Mouse (Mus musculus) hindlimb bud, embryonic 11.5 days (tissue): Measurements from ENCODE around the gene Ugt1a9.
"Not testable (repeated sequence)": the region's sequence is repeated elsewhere in the genome, so short reads cannot be mapped to it uniquely, and the experiment has no call there.

Experiments
- DNase-seq: peaks from one replicate; pipeline ENCODE4 v3.0.0-alpha.2; 2012; ENCODE audit warnings: low read depth, low spot score; ENCODE audit errors: extremely low spot score

The Ugt1a9 gene

DNA sequence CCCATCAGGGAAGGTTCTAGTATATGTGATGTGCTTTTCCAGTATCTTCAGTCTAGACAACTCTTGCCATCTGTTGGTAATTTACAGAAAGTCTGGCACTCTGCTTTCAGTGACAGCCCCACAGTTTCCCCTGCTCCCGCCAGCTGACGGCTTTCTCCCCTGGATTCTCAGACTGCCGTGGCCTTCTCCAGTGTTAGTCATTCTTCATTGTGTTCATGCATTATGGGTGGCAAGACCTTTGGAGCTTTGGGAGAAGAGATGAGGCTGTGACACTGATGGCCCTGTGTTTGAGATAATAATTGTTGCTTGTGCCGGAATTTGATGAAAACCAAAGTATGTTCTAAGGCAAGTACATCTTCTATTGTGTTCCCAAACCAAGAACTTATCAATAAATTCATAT is 148.0 kb downstream of the Ugt1a9 start:
- no peak for DNase-seq

DNA sequence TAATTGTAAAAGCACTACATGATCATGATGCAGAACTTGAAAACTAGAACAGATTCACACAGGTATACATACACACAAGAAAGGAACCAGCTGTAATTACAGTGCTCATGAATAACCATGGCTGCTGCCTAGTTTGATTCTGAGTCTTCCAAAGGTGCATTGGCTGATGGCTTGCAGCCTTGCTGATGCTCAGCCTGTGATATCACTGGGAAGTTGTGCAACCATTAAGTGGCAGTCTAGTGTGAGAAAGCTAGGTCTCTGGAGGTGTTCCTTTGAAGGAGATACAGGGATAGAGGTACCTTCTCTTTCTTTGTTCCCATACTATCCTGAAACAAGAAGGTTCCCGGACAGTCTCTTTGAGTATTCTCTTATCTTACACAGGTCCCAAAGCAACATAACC is 148.5 kb downstream of the Ugt1a9 start:
- no peak for DNase-seq

DNA sequence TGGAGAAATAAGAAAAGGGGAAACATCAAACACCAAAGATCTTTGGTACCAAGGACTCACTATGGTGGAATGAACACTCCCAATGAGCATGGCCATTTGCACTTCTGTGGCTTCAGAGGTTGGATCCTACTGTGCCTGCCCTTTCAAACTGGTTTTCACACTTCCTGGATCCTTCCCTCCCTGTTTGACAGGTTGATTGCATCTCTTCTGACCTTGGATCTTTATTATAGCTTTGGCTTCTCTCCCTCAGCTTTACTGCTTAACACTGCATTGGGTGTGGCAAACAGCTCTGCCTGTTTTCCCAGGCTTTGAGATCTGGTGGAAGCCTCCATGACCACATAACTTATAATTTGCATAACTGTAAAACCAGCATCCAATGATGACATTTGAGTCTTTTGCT is 149.7 kb downstream of the Ugt1a9 start:
- no peak for DNase-seq

DNA sequence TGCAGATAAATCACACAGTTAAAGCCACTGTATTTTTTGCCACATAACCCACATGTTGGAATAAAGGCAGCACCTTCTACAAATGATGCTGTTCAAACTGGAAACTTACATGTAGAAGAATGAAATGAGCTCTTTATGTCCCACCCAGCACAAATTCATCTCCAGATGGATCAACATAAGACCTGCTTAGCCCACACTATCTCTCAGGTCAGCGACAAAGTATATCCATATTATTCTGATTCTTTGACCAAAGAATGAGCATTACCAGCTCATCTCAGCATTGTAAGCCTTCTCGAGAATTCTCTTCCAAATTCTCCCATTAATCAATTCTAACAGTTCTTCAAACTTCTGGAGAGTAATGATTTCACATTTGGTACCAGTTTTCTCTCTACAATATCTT is 151.6 kb downstream of the Ugt1a9 start:
- no peak for DNase-seq

DNA sequence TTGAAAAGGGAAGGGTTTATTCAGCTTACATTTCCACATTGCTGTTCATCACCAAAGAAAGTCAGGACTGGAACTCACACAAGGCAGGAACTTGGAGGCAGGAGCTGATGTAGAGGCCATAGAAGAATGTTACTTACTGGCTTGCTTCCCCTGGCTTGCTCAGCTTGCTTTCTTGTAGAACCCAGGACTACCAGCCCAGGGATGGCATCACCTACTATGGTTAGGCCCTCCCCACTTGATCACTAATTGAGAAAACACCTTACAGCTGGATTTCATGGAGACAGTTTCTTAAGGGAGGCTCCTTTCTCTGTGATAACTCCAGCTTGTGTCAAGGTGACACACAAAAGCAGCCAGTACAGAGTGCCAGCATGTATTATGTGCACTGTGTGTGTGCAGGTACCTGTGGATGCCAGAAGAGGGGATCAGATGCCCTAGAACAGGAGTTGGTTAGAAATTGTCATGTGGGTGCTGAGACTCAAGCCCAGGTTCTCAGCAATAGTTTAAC is 152.5 kb downstream of the Ugt1a9 start:
- DNase-seq, result not testable (repeated sequence)

DNA sequence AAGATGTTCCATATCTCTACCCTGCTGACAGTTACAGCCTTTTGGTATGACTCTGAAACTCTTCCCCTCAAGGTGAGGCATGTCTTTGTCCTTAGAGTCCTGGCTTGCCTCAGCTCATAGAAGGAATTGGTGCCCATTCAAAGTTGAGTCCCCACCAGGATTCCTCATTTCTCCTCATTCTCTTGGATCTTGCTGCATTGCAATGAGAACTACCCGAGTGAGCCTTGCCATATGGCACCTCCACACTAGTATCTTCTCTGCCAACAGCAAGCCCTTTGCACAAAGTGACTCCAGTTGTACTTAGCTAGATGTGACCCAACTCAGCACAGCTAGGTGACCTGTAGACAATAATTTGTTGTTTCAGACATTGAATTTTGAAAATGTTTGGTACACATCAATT is 153.0 kb downstream of the Ugt1a9 start:
- no peak for DNase-seq

DNA sequence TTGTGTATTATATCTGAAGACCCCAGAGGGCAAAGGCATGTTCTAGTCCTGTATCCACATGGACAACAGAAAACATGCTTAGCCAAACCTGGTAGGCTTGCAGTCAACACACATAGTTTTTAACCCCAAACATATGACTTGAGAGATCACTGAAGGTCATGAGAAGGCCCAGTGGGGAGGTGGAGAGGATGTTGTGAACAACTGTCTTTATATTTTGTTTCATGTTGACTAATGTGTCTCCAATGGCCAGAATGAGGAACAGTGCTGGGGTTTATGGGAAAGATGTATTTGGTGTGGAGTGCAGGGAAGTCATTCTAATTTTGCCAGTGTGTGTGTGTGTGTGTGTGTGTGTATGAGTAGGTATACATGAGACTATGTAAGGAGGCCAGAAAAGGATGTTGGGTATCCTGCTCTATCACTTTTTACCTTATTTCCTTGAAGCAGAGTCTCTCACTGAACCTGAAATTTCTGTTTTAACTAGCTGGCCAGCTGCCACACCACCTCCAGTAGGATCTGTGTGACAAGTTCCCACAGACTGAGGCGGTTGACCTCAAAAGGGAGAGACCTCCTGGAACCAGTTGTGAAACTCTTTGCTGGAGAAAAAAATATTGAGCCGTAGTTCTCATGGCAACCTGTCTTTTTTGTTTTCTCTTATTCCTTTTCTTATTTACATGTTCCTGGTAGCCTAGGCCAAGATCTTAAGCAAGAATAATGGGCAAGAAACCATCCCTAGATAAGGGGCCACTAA is 153.6 kb downstream of the Ugt1a9 start:
- DNase-seq, result no peak

DNA sequence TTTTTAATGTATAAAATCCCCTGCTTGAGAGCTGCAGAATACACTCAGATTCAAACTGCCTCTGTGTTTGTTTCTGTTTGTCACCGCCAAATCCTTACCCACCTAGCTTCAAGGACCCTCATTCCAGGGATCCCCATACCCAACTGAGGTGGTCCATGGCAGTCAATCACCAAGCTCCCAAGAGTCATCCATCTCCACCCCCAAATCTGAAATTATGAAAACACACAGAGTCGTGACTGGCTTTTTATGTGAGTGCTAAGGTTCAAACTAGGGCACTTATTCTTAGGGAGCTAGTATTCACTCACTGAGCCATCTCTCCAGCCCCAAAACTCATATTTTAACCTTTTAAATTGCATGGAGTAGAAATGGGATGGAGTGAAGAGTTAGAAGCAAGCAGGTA is 154.7 kb downstream of the Ugt1a9 start:
- DNase-seq, result not testable (repeated sequence)

DNA sequence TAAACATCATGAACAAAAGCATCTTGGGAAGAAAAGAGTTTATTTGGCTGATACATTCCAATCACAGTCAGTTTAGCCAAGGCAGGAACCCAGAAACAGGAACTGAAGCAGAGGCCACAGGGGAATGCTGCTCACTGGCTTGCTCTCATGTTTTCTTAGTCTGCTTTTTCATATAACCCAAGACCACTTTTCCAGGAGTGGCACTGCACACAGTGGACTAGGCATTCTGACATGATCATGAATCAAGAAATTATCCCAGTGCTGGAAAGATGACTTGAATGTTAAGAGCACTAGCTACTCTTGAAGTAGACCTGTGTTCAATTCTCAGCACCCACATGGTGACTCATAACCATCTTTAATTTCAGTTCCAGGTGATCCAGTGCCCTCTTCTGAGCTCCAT is 155.1 kb downstream of the Ugt1a9 start:
- no peak for DNase-seq

DNA sequence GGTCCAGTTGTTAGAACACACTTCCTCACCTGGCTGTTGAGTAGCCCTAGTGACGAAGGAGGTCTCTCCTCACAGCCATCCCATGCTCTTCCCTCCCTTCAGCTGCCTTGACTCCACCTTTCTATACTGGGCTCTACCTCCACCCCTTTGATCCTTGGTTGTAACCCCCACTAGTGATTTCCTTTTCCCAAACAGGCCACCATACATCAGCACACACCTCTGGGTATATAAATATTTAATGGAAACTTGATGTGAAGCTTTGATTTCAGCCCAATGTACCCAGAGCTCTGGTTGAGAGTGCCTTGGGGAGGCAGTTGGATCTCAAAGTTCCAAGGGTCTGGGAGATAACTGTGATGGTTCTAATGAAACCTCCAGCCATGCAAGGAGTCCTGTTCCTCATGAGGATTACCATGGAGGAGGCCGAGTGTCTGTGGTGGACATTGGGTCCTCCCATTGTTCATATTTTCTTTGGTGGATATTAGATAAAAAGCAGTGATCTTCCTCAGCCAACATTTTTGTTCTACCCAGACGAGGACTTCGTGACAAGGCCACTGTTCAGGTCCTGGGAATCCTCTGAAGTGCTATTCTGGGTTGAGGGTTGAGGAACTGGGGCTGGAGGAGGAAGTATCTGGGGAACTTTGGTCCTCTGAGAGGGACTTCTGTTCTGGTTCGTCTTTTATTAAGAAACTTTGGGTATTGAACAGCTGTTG is 156.2 kb downstream of the Ugt1a9 start, which contains the start of gene Mroh2a:
Mroh2a (plus strand) TSS at position 317 of the 710 bp plus-strand sequence.
- DNase-seq, result no peak

DNA sequence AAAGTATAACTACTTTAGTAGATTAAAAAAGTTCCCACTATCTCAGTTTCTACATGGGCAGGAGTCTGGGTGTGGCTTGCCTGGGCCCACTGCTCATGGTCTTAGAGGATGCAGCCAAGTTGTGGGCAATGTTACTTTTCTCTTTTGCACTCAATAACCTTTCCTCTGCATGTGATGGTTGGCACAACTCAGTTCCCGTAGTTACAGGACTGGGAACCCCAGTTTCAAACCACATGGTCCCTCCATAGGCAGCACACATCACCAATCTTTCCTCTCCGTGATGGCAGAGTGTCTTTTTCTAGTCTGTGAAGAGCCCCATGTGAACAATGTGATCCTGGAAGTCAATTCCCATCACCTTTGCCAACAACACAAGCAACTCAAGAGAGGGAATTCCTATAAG is 156.9 kb downstream of the Ugt1a9 start:
- no peak for DNase-seq

DNA sequence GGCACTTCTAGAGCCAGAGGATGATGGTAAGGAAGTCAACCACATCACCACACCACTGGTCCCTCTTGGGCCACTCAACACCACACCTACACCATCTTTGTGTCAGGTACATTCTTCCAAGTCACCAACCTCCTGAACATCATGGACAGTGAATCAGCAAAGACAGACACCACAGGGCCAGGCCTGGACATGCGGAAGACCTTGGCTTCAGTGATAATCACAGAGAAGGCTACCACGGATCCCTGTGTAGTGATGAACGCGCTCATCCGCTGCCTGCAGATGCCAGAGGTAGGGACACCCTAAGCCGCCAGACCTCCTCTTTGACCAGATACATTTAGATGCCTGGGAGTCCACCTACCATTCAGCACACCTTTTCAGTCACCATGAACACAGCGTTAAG is 157.5 kb downstream of the Ugt1a9 start:
- DNase-seq, result no peak

DNA sequence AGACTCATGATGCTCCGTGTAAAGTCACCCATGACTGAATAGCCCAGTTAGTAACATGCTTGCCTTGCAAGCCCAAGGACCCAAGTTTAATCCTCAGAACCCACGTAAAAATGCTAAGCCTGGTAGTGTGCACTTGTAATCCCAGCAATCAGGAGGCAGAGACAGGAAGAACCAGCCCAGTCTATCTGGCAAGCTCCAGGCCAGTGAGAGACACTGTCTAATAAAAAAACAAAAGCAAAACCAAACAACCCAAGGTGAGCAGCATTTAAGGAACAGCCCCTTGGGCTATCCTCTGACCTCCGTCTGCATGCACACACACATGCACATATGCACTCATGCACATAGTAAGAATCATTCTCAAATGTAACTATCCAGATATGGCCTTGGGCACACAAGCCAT is 159.0 kb downstream of the Ugt1a9 start:
- DNase-seq, result no peak

DNA sequence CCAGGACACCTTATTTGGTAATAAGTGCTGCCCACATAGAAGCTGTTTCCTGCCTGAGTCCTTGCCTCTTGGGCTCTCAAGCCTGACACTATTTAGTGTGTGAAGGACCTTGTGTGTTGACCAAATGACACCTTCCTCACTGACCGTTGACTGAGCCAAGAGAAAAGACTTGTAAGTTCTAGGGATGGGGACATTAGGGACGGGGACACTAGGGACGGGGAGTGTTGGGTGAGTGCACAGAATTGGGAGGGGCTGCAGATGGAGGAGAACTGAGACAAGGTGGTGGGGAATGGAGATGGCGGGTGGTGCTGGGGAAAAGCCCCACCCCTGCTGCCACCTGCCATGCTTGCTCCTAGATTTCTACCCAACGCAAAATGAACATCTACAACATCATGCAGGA is 159.4 kb downstream of the Ugt1a9 start:
- no peak for DNase-seq

DNA sequence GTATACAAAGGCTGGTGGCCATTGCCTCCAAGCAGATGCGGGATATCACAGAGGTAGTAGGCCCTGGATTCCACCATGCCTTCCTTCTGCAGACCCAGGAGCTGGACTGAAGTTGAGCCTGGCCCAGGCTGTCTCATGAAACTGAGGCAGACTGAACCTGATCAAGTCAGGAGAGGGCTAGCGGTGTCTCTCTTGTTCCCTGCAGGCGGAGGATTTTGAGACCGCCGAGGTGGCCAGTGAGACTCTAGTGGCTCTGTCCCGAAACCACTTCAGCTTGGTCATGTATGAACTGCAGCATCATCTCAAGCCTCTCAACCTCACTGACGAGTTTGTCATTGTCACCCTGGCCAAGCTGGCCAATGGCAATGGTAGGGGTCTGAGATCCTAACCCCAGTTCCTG is 159.8 kb downstream of the Ugt1a9 start:
- no peak for DNase-seq

DNA sequence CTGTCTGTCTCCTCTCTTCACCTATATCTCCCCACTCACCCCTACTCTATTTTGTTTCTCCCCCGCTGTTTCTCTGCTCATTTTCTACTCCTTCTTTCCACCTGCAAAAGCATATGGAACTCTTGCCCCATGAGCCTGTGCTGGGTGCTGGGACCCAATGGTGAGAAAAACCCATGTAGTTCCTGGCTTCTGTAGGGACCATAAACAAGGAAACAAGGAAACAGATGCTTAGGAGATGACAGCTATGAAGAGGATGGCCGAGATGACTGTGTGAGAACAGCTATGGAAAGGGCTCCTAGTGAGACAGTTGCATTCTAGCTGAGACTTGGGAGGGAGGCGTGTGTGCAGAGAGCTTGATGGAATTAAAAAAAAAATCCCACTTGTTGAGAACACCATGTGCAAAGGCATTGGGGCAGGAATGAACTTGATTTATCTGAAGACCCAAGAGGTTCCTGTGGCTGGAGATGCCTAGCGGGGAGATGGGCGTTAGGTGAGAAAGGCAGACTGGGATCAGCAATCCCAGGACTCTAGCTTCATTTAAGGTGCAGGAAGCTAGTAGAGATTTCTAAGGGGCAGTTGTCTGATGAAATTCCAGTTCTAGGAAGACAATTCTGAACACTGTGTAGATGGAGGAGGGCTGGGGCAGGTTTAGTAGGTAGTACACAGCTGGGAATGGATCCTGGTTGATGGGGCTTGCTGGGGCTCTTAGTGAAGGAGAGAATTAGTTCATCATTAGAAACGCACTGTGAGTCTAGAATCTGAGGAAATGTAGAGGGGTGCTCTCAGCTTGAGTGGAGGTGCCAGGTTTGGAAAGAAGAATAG is 160.6 kb downstream of the Ugt1a9 start:
- no peak for DNase-seq

DNA sequence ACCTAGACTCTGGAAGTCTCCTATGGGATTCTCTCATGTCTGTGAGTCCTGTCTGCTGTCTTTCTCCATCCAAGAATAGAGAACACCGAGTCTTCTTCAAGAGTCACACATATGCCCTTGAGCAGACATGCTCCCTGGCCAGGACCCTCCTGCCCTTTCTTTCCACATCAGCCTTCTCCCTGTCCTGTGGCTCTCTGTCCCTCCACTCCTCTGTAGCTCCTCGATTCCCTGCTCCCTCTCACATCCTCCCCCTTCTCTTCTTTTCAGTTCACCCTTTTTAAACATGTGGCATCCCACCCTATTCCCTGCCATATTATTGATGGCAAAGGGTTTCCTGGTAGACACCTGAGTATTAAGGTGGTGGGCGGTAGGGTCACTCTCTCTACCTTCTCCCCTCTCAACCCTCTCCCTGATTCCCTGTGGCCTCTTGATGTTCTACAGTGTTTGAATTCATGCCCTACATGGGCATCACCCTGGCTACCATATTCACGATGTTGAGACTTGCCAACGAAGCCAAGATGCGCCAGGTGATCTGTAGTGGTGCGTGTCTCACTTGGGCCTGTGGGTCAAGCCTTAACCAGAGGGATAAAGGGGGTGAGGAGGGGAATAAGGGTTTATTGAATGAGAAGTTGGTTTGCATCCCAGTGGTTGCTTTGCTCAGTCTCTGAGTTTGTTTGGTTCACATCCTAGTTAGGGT is 161.4 kb downstream of the Ugt1a9 start:
- DNase-seq, result no peak

DNA sequence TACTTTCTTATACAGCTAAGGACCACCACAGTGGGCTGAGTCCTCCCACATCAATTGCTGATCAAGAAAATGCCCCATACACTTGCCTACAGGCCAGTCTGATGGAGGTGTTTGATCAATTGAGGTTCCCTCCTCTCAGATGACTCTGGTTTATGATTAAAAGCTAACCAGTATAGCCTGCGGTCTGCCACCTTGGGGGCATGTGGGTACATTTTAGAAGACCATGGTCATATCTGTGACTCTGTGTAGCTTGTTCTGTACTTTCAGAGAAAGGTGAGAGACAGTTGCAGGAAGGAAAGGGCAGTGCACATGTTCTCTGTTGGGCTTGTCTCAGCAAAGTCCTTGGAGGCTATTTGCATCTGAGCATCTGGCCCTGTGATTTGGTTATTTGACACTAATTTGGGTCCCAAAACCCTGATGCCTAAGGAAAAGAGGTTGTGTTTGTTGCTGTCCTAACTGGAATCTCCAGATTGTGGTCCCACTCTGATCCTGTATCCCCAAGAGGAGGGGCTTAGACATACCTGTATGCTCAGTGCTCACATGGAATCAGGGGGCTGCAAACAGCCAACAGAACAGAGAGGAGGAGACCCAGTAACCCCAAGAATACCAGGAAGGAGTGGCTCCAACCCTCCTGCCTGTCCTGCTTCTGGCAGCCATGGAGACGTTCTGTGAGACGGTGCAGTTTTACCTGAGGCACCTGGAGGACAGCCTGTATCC is 162.2 kb downstream of the Ugt1a9 start:
- DNase-seq, result no peak

DNA sequence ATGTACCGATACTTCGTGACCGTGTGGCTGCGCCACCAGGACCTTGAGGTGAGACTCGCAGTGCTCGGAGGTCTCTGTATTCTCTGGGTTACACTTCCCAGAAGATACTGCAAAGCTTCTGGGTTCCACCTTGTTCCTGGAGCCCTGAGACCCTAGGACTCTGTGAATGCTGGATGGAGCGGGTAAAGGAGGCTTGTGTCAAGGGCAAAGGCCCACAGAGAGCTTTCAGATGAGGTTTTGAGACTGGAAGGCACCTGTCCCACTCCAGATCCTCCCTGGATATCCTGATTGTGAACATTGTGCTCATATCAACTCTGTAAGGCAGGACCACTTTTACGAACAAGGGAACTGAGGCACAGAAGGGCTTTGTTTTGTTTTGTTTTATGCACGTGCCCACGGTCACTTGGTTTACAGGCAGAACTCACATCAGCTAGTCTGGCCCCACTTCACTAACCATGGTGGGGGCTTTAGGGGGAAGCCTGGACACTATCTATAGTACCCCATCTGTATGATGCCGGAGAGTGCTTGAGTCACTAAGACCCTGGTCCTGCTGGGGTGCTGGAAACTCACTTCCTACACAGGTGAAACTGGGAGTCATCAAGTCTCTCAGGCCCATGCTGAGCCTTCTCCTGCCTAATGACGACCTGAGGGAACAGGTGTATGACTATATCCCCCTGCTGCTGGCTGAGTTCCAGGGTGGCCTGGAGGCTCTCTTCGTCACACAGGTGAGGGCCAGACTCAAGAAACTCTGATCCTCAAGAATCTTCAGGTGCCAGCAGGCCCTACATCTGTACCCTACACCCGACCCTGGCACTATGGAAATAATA is 163.0 kb downstream of the Ugt1a9 start:
- no peak for DNase-seq

DNA sequence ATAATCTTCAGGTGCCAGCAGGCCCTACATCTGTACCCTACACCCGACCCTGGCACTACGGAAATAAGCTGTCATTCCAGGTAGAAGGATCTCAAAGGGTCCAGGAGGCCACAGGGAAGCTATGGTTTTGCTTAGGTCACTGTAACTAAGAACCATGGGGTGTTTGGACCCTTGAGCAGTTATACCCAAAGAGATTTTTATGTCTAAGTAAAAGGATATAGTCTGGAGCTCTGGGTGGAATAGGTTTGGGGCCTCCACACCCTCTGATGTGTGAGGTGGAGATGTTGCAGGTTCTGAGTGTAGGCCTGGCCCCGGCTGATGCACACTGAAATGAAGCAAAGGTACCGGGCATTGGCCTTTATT is 163.6 kb downstream of the Ugt1a9 start:
- DNase-seq, result no peak
